Mouse (Mus musculus): Measurements from ENCODE around the gene Kcnd3. TPM values are rescaled to one million over a fixed set of nuclear protein-coding genes. Genes with fewer than 3 reads are reported as not detected.

Gene Kcnd3
- polyA plus RNA-seq (2017; shearing (Covaris generic)) = not detected

GRCm38 (mm10) chr3:105451627-105452555, at the start of gene Kcnd3:
Kcnd3 (plus strand) TSS chr3:105452330.
- ATAC-seq = no peak

GRCm38 (mm10) chr3:105402676-105403075, 49.5 kb upstream of the Kcnd3 start:
- no peak for ATAC-seq

- no peak for ATAC-seq
These were observed 48.6 kb upstream of the Kcnd3 start for GRCm38 (mm10) chr3:105403410-105404076.

- no peak for ATAC-seq
These were observed 48.1 kb upstream of the Kcnd3 start for GRCm38 (mm10) chr3:105404077-105404446.

- no peak for ATAC-seq
These were observed 46.6 kb upstream of the Kcnd3 start for GRCm38 (mm10) chr3:105405516-105405915.

- ATAC-seq = no peak
These were observed 46.1 kb upstream of the Kcnd3 start for GRCm38 (mm10) chr3:105406036-105406435.

GRCm38 (mm10) chr3:105408211-105408610, 43.9 kb upstream of the Kcnd3 start:
- no peak for ATAC-seq

GRCm38 (mm10) chr3:105410810-105411209, 41.3 kb upstream of the Kcnd3 start:
- no peak for ATAC-seq

GRCm38 (mm10) chr3:105411776-105412175, 40.4 kb upstream of the Kcnd3 start:
- no peak for ATAC-seq

GRCm38 (mm10) chr3:105412229-105412628, 39.9 kb upstream of the Kcnd3 start:
- ATAC-seq = no peak

- ATAC-seq = no peak
These were observed 39.4 kb upstream of the Kcnd3 start for GRCm38 (mm10) chr3:105412681-105413080.

GRCm38 (mm10) chr3:105418441-105418840, 33.7 kb upstream of the Kcnd3 start:
- no peak for ATAC-seq

- no peak for ATAC-seq
These were observed 29.7 kb upstream of the Kcnd3 start for GRCm38 (mm10) chr3:105422391-105422790.

GRCm38 (mm10) chr3:105423427-105423826, 28.7 kb upstream of the Kcnd3 start:
- ATAC-seq = no peak

GRCm38 (mm10) chr3:105428586-105428985, 23.5 kb upstream of the Kcnd3 start:
- ATAC-seq = no peak

- ATAC-seq = no peak
These were observed 15.7 kb upstream of the Kcnd3 start for GRCm38 (mm10) chr3:105436383-105436782.

- ATAC-seq = no peak
These were observed 15.2 kb upstream of the Kcnd3 start for GRCm38 (mm10) chr3:105436971-105437370.

- no peak for ATAC-seq
These were observed 11.1 kb upstream of the Kcnd3 start for GRCm38 (mm10) chr3:105440873-105441495.

- ATAC-seq = no peak
These were observed 1.3 kb upstream of the Kcnd3 start for GRCm38 (mm10) chr3:105450641-105451470.

- no peak for ATAC-seq
These were observed 555 bp downstream of the Kcnd3 start for GRCm38 (mm10) chr3:105452556-105453213.

GRCm38 (mm10) chr3:105453214-105453950, 1.3 kb downstream of the Kcnd3 start:
- ATAC-seq = no peak

Measured in activated CD4-positive, CD25-positive, alpha-beta regulatory T cell, adult 4 months (primary cell).